Mouse (Mus musculus) ES-Bruce4 (cell line): ENCODE data around the gene Anp32a. TPM values are rescaled to one million over a fixed set of nuclear protein-coding genes. Genes with fewer than 3 reads are reported as not detected.

Experiments
- H3K27ac ChIP-seq: 2 replicates; pipeline ENCODE4 v1.5.1; 2012; ENCODE audit warnings: low read length, inconsistent platforms; ENCODE audit not compliant: insufficient read depth
- H3K27me3 ChIP-seq: 2 replicates; pipeline ENCODE4 v1.6.1; 2012; ENCODE audit warnings: mild to moderate bottlenecking, low read length, inconsistent platforms; ENCODE audit not compliant: control insufficient read depth, poor library complexity, insufficient read depth, severe bottlenecking
- H3K36me3 ChIP-seq: 2 replicates; pipeline ENCODE4 v1.6.1; 2012; ENCODE audit warnings: inconsistent platforms, mild to moderate bottlenecking, low read length, moderate library complexity; ENCODE audit not compliant: control insufficient read depth, poor library complexity, insufficient read depth, severe bottlenecking
- H3K4me1 ChIP-seq: one replicate; pipeline ENCODE4 v1.8.1; 2011; ENCODE audit warnings: low read length; ENCODE audit not compliant: control insufficient read depth, insufficient read depth
- H3K4me3 ChIP-seq: 2 replicates; pipeline ENCODE4 v1.5.1; 2011; ENCODE audit warnings: low read depth, mild to moderate bottlenecking, low read length
- H3K9ac ChIP-seq: 2 replicates; pipeline ENCODE4 v1.6.1; 2012; ENCODE audit warnings: low read depth, mild to moderate bottlenecking, inconsistent platforms; ENCODE audit not compliant: poor library complexity, severe bottlenecking
- H3K9me3 ChIP-seq: replicated peaks from 2 replicates; pipeline ENCODE4 v1.6.1; 2012; ENCODE audit warnings: mild to moderate bottlenecking, low read length, inconsistent platforms; ENCODE audit not compliant: control insufficient read depth, poor library complexity, insufficient read depth, severe bottlenecking
- CTCF ChIP-seq: IDR thresholded peaks from one replicate; pipeline ENCODE4 v1.8.1; 2011; ENCODE audit warnings: low read depth, low read length
- EP300 ChIP-seq: IDR thresholded peaks from 2 replicates; pipeline ENCODE4 v1.6.1; 2011; ENCODE audit warnings: low read depth, low read length; ENCODE audit not compliant: insufficient read depth
- POLR2A ChIP-seq: IDR thresholded peaks from one replicate; pipeline ENCODE4 v1.8.1; 2011; ENCODE audit warnings: low read length; ENCODE audit not compliant: insufficient read depth
- polyA plus RNA-seq: library from polyadenylated mRNA; stranded (reverse); fragments of >200 nt; gene quantifications from 2 replicates; pipeline ENCODE4 v1.2.4, GENCODE M21; 2011; ENCODE audit warnings: low read depth; ENCODE audit not compliant: missing spikeins, insufficient read depth, insufficient read length

The Anp32a gene
- polyA plus RNA-seq, 1 experiment, result 779 TPM

- no peak overlapping the region for H3K27ac ChIP-seq
- peaks cover 20% of the 10 kb centered on the region for H3K4me1 ChIP-seq
- H3K36me3 ChIP-seq, result no peaks in the 10 kb centered on the region
- H3K4me3 ChIP-seq, result no peak overlapping the region
- H3K9ac ChIP-seq, result no peak overlapping the region
- H3K27me3 ChIP-seq, result no peaks in the 10 kb centered on the region
- TF ChIP-seq POLR2A (no peak), EP300 (no peak)
- H3K9me3 ChIP-seq, result no peaks in the 10 kb centered on the region
Measured at GRCm38 (mm10) chr9:62364831-62365230, 23.7 kb downstream of the Anp32a start.

DNA sequence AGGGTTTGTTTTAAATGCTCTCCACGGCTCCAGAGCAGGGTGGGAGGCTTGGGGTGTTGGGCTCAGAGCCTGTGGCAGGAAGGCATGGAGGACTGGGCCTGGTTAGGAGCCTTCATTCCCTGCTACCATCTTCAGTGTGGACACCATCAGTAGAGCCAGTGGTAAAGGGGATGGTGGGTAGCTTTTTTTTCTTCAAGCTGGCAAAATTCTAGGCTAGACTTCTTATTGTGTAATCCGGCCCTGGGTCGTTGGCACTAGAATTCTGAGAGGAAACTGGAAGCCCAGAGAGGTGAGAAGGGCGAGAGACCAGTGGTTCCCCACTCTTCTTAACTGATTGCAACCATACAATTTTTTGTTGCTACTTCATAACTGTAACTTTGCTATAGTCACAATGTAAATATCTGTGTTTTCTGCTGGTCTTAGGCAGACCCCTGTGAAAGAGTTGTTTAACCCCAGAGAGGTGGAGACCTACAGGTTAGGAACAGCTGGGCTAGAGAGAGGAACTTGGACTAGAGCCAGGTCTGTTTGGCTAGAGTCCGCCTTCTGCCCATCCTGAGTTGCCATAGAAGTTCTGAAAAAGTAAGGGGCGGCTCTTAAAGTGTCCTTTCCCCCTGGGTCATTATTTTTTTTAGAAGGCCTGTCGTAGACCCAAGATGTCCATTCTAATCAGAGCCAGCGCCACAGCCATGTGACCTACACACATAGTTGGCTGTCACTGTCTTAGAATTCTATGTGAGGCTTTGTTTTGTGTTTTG is 24.4 kb downstream of the Anp32a start:
- Histone ChIP-seq H3K27me3 (no peaks in the 10 kb centered on the region), H3K9ac (no peak overlapping the region), H3K27ac (no peak overlapping the region), H3K4me3 (no peak overlapping the region), H3K9me3 (no peaks in the 10 kb centered on the region), H3K4me1 (peaks cover 20% of the 10 kb centered on the region), H3K36me3 (no peaks in the 10 kb centered on the region)
- TF ChIP-seq POLR2A (no peak), EP300 (no peak), CTCF (no peak)

DNA sequence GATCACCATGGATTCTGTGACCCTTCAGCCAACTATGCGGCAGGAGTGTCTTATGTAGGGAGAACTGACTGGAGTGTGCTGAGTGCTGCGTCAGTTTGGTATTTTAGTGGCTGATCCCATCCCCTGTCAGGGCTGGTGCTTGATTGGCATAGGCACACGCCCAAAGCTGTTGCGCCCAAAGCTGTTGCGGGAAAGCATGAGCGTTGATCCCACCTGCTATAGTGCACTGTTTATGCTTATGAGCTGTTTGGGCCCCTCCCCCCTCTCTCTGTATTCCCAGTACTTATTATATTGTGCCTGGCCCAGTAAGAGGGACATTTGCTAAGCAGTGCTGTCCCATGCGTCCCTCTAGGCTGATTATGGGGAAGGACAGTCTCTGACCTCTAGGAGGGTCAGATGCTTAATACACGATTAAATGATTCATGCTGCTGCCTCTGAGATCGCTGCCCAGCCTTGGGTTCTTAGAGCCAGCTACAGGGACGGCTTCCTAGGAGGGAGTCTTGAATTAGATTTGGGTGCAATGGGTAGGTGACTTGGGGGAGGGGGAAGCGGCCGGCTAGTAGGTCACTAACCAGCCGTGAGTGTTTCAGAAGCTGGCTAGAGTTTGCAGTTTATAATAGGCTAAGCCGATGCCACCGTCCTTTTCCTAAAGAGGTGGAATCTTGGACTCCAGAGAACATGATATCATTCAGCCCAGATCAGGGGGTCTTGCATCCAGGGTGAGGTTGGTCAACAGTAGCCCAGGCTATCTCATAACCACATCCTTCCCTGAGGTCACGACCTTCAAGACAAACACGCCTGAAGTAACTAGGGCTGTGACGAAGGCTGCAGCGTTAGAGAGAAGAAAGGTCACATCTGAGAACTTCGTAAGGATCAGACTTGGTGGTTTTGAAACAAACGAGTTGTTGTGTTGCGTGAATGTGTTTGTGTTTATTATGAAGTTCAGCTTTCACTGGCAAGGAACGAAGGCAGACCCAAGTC is 25.7 kb downstream of the Anp32a start:
- Histone ChIP-seq H3K4me1 (peaks cover 20% of the 10 kb centered on the region), H3K27me3 (no peaks in the 10 kb centered on the region), H3K36me3 (no peaks in the 10 kb centered on the region), H3K9ac (no peak overlapping the region), H3K27ac (peak overlapping the region; percentile 34; the same call in 1 of the 2 replicates), H3K4me3 (no peak overlapping the region), H3K9me3 (no peaks in the 10 kb centered on the region)
- TF ChIP-seq CTCF (no peak), POLR2A (no peak), EP300 (no peak)

- no peak overlapping the region for H3K4me3 ChIP-seq
- peak overlapping the region; percentile 34; the same call in 1 of the 2 replicates for H3K27ac ChIP-seq
- no peak overlapping the region for H3K9ac ChIP-seq
Measured at GRCm38 (mm10) chr9:62367510-62368071, 26.5 kb downstream of the Anp32a start.

GRCm38 (mm10) chr9:62368256-62368905 is 27.3 kb downstream of the Anp32a start:
- H3K36me3 ChIP-seq, result 0 out of 2 replicates have a peak, but pooled peaks cover 1% of the 10 kb centered on the region
- H3K4me3 ChIP-seq, result no peak overlapping the region
- H3K27ac ChIP-seq, result 0 out of 2 replicates have a peak overlapping the region, but pooled peaks have one; percentile 16
- H3K9ac ChIP-seq, result no peak overlapping the region
- peaks cover 17% of the 10 kb centered on the region for H3K4me1 ChIP-seq
- no peaks in the 10 kb centered on the region for H3K9me3 ChIP-seq
- H3K27me3 ChIP-seq, result no peaks in the 10 kb centered on the region
- no peak for TF ChIP-seq POLR2A
- TF ChIP-seq EP300, result no peak

More at GRCm38 (mm10) chr9:62367510-62368071, 26.5 kb downstream of the Anp32a start:
- H3K36me3 ChIP-seq, result no peaks in the 10 kb centered on the region
- peaks cover 21% of the 10 kb centered on the region for H3K4me1 ChIP-seq
- TF ChIP-seq CTCF (no peak), EP300 (0 out of 2 replicates have a peak, but pooled peaks have one; percentile 57)
- no peaks in the 10 kb centered on the region for H3K27me3 ChIP-seq
- H3K9me3 ChIP-seq, result no peaks in the 10 kb centered on the region
